In the genomic region with DNA sequence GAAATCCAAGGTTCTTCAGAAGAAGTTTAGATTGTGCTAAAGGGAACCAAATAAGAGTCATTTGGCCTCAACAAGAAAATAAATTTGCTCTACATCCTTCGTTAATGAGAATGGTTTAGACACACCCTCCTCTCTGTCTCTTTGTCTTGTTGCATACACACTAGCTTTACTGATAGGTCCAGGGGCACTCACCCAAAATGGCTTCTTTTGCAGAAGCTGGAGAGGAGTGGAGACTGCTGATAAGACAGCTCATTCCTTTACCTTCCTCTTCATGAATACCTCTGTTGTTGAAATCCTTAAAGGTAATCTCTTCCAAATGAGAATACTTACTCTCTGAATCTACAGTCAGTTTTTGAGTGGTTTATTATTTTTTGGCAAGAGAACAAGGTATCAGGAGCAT, we compare ENCODE assay signal across 26 mouse cellular contexts. TPM values are rescaled to one million over a fixed set of nuclear protein-coding genes. Genes with fewer than 3 reads are reported as not detected.
DNase-seq lines count a peak whose midpoint lies in the region; ATAC-seq and TF ChIP-seq lines count a peak whose summit lies in the region.
"Had no signal": no experiment of that assay in that cellular context is flagged by ENCODE, and none has a peak within 500 bp of the region (broad histone marks: within the 10 kb centered on the region; RNA-seq: fewer than 3 reads in every experiment).

No protein-coding gene starts in this region.

- no peak for ATAC-seq in liver, postnatal 0 days
- ATAC-seq in liver, embryonic 13.5 days (ENCODE audit: low read depth): peak; percentile 87
- peak; percentile 90 for ATAC-seq in megakaryocyte progenitor cell, adult 5-6 weeks (replicated peaks; ENCODE audit: poor library complexity)
- no peak for ATAC-seq in kidney, embryonic 16.5 days (ENCODE audit: low FRiP score, low TSS enrichment)
- ATAC-seq: activated CD4-positive, CD25-positive, alpha-beta regulatory T cell, adult 4 months; CD4-positive, CD25-positive, alpha-beta regulatory T cell, adult 4 months; forebrain, embryonic 15.5 days; hindbrain, postnatal 0 days; Patski had no signal

- no peak overlapping the region for H3K4me3 ChIP-seq in liver, postnatal 0 days (ENCODE audit: low read depth, low read length)
- H3K4me3 ChIP-seq in liver, embryonic 13.5 days (replicated peaks): no peak overlapping the region
- H3K4me3 ChIP-seq in kidney, embryonic 16.5 days (ENCODE audit: low read length): no peak overlapping the region
- H3K4me3 ChIP-seq: embryonic facial prominence, embryonic 12.5 days; forebrain, embryonic 15.5 days; heart, embryonic 10.5 days; hindbrain, embryonic 13.5 days had no signal

- DNase-seq in liver: peak; percentile 17
- no peak for DNase-seq in liver, postnatal 0 days
- peak; percentile 14 for DNase-seq in liver, embryonic 13.5 days
- DNase-seq in lung, postnatal 36 days: no peak
- no peak for DNase-seq in spleen, adult 18-20 months
- DNase-seq: adrenal gland, adult 2 months; adrenal gland, postnatal 25 days; B cell, adult 2 months; cerebellum, adult 11-12 months; cerebellum, adult 9-10 months; cerebellum, postnatal 25 days; gastrocnemius, postnatal 10 days; heart, adult 18-20 months; heart, postnatal 10 days; heart, postnatal 4 days had no signal

- H3K36me3 ChIP-seq in liver, postnatal 0 days (replicated peaks; ENCODE audit: insufficient read depth, low read length): no peaks in the 10 kb centered on the region
- no peaks in the 10 kb centered on the region for H3K36me3 ChIP-seq in liver, embryonic 13.5 days
- no peaks in the 10 kb centered on the region for H3K36me3 ChIP-seq in kidney, embryonic 16.5 days (ENCODE audit: insufficient read depth, low read length)
- H3K36me3 ChIP-seq: embryonic facial prominence, embryonic 12.5 days; forebrain, embryonic 15.5 days; G1E; heart, embryonic 10.5 days; hindbrain, embryonic 13.5 days had no signal

- TF ChIP-seq CTCF in liver, postnatal 0 days (IDR thresholded peaks at IDR 0.05; ENCODE audit: low read depth): no peak

- H3K9ac ChIP-seq in liver, postnatal 0 days (replicated peaks): no peak overlapping the region
- no peak overlapping the region for H3K9ac ChIP-seq in liver, embryonic 13.5 days
- no peak overlapping the region for H3K9ac ChIP-seq in kidney, embryonic 16.5 days (replicated peaks; ENCODE audit: low read length)
- H3K9ac ChIP-seq: embryonic facial prominence, embryonic 12.5 days; forebrain, embryonic 15.5 days; hindbrain, embryonic 13.5 days had no signal

- no peaks in the 10 kb centered on the region for H3K4me1 ChIP-seq in liver, postnatal 0 days (ENCODE audit: insufficient read depth)
- peaks cover 22% of the 10 kb centered on the region for H3K4me1 ChIP-seq in liver, embryonic 13.5 days (replicated peaks)
- H3K4me1 ChIP-seq in kidney, embryonic 16.5 days (ENCODE audit: insufficient read depth, low read length): no peaks in the 10 kb centered on the region
- H3K4me1 ChIP-seq: embryonic facial prominence, embryonic 12.5 days; forebrain, embryonic 15.5 days; heart, embryonic 10.5 days; hindbrain, embryonic 13.5 days had no signal

- no peak overlapping the region for H3K27ac ChIP-seq in liver, postnatal 0 days (ENCODE audit: low read depth)
- no peak overlapping the region for H3K27ac ChIP-seq in liver, embryonic 13.5 days
- no peak overlapping the region for H3K27ac ChIP-seq in kidney, embryonic 16.5 days (ENCODE audit: low read length)
- H3K27ac ChIP-seq: embryonic facial prominence, embryonic 12.5 days; forebrain, embryonic 15.5 days; heart, embryonic 10.5 days; hindbrain, embryonic 13.5 days; hindbrain, postnatal 0 days had no signal

- no peaks in the 10 kb centered on the region for H3K27me3 ChIP-seq in liver, postnatal 0 days (ENCODE audit: insufficient read depth, low read length)
- no peaks in the 10 kb centered on the region for H3K27me3 ChIP-seq in liver, embryonic 13.5 days
- no peaks in the 10 kb centered on the region for H3K27me3 ChIP-seq in kidney, embryonic 16.5 days (ENCODE audit: insufficient read depth, low read length)
- H3K27me3 ChIP-seq: embryonic facial prominence, embryonic 12.5 days; forebrain, embryonic 15.5 days; hindbrain, embryonic 13.5 days had no signal

- H3K9me3 ChIP-seq in liver, postnatal 0 days (ENCODE audit: low read length): no peaks in the 10 kb centered on the region
- H3K9me3 ChIP-seq in liver, embryonic 13.5 days (replicated peaks): no peaks in the 10 kb centered on the region
- H3K9me3 ChIP-seq in kidney, embryonic 16.5 days (ENCODE audit: low read length): no peaks in the 10 kb centered on the region
- H3K9me3 ChIP-seq: embryonic facial prominence, embryonic 12.5 days; forebrain, embryonic 15.5 days; G1E; heart, embryonic 10.5 days; hindbrain, embryonic 13.5 days had no signal

- WGBS in liver, postnatal 0 days (ENCODE audit: insufficient replicate concordance): 43% methylated on average over 1 of the region's 1 CpGs
- 9% methylated on average over 1 of the region's 1 CpGs for WGBS in liver, embryonic 13.5 days (ENCODE audit: insufficient replicate concordance)
- WGBS in kidney, embryonic 16.5 days: 67% methylated on average over 1 of the region's 1 CpGs

- H3K4me2 ChIP-seq in liver, postnatal 0 days (ENCODE audit: low read depth, low read length): no peak overlapping the region
- no peak overlapping the region for H3K4me2 ChIP-seq in liver, embryonic 13.5 days
- no peak overlapping the region for H3K4me2 ChIP-seq in kidney, embryonic 16.5 days (replicated peaks; ENCODE audit: low read depth, low read length)
- H3K4me2 ChIP-seq: embryonic facial prominence, embryonic 12.5 days; forebrain, embryonic 15.5 days; hindbrain, embryonic 13.5 days had no signal

- TF ChIP-seq EP300 in liver, postnatal 0 days (IDR thresholded peaks at IDR 0.05; ENCODE audit: low read depth): no peak

RNA-seq across cellular contexts. Expression of a gene that starts 18.0 kb away (rescaled TPM):
- 56.3 and 56.8 TPM in 2 replicates for polyA plus RNA-seq in liver, postnatal 0 days (2015; fragmentation: Nextera tagmentation; extraction: Ambion mirVana)
- 93.7 and 102 TPM in 2 replicates for polyA plus RNA-seq in liver, embryonic 13.5 days (2015; fragmentation: Nextera tagmentation; extraction: Ambion mirVana)
- total RNA-seq in megakaryocyte progenitor cell, adult 5-6 weeks (2015): 144 TPM in 2 replicates
- total RNA-seq in megakaryocyte progenitor cell, adult 5-6 weeks (2017): 136 and 152 TPM in 2 replicates
- 171 and 172 TPM in 2 replicates for polyA plus RNA-seq in kidney, embryonic 16.5 days (2015; fragmentation: Nextera tagmentation; extraction: Ambion mirVana)

Comparison
In these comparisons a context has a peak if more than half of its experiments do, and no peak if none do; other contexts are left out.
1. DNase-seq: peak in liver (single experiment) and liver, embryonic 13.5 days (single experiment); none in liver, postnatal 0 days (single experiment), lung, postnatal 36 days (single experiment) and spleen, adult 18-20 months (0 of 2).
2. ATAC-seq: peak in liver, embryonic 13.5 days (single experiment) and megakaryocyte progenitor cell, adult 5-6 weeks (single experiment); none in liver, postnatal 0 days (single experiment) and kidney, embryonic 16.5 days (single experiment).